Mouse (Mus musculus) hematopoietic stem cell, adult 5-6 weeks (primary cell): ENCODE results near the gene B4galnt3. TPM values are rescaled to one million over a fixed set of nuclear protein-coding genes. Genes with fewer than 3 reads are reported as not detected.

Experiments
- total RNA-seq: library from RNA; stranded (forward); fragments of 172-1452, 232-1000 nt; gene quantifications from 2 replicates; pipeline ENCODE4 v1.2.3, GENCODE M21; 2017

Gene B4galnt3
- total RNA-seq, 1 experiment from 2014 or later, result not detected

Other genes with a start within 250 kb of the B4galnt3 start
- not detected in 2 replicates for gene Ninj2, start 201.2 kb downstream of the B4galnt3 start, total RNA-seq
- gene D330020A13Rik, start 195 bp downstream of the B4galnt3 start, total RNA-seq, result not detected in 2 replicates
- 186 and 233 TPM in 2 replicates for gene Kdm5a, start 69.6 kb upstream of the B4galnt3 start, total RNA-seq
- gene Ccdc77, start 69.8 kb upstream of the B4galnt3 start, total RNA-seq, result 39.6 and 49.3 TPM in 2 replicates
- 44.6 and 77.6 TPM in 2 replicates for gene Il17ra, start 168.7 kb upstream of the B4galnt3 start, total RNA-seq
- 1.1 and 2.8 TPM in 2 replicates for gene Tmem121b, start 199.2 kb upstream of the B4galnt3 start, total RNA-seq
- 11.9 and 17.4 TPM in 2 replicates for gene Hdhd5, start 236.8 kb upstream of the B4galnt3 start, total RNA-seq